Mouse (Mus musculus) mouse embryonic stem cell (cell line): Measurements from ENCODE around the gene Chrna4.

ENCODE experiments used
- in situ Hi-C, 2 experiments: fragments of 300-500 bp; cut with MboI; formaldehyde crosslinking; loops; 1 replicate in 1 of 2; 3 replicates in 1 of 2; pipeline ENCODE4 v1.14.3; 2019 to 2020; ENCODE audit warnings: low sequenced_read_pairs in 2 of 2, low pct_unique_long_range_greater_than_20kb in 1 of 2, mixed read lengths in 1 of 2; ENCODE audit not compliant: unreplicated experiment in 1 of 2

Chrna4 gene

DNA sequence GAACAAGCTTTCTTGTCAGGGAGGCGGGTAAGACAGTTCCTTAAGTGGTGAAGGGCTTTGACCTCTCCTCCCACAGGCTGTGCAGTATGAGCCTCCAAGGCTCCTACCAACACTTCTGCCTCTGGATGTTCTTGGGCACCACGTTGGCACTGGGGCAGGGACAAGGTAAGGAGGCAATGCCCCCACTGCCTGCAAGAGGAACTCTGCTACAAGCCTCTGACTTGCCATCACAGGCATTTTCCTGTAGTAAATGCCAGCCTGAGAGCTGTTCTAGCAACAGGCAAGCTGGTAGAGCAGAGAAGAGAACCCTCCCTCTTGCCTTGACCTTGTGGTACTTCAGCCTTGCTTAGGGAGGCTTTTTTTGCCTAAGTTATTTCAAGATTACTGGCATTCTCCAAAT, 56.9 kb downstream of the Chrna4 start, which contains the start of gene Col20a1:
Col20a1 (plus strand) TSS at position 87 of the 400 bp plus-strand sequence.
- in situ Hi-C loops: no loop called here

DNA sequence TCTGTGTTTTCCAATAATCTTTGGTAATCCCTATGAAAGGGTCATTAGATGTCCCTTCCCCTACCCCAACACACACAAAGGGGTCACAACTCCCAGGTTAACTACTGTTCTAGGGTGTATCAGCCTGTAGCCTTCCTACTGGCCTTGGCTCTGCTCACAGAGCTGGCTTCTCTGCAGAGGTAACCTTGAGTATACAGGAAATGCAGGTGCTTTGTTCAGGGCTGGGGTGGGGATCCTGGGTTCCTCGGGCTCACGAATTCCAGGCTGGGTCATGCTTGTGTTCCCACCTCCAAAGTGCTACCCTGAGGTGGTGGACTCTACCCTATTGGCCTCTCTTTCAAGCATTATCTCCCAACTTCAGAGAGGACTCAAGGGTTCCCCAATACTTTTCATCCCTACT, 57.7 kb downstream of the Chrna4 start:
- in situ Hi-C loops: no loop called here

GRCm38 (mm10) chr2:180981133-180981532, 62.2 kb downstream of the Chrna4 start:
- in situ Hi-C loops: no loop called here
